Mouse (Mus musculus) megakaryocyte progenitor cell, adult 5-6 weeks (primary cell): ENCODE data around the gene Jph3. TPM values are rescaled to one million over a fixed set of nuclear protein-coding genes. Genes with fewer than 3 reads are reported as not detected.

ENCODE experiments used
- ATAC-seq: replicated peaks from 2 replicates; pipeline ENCODE4 v1.8.0; 2016; ENCODE audit warnings: mild to moderate bottlenecking, moderate TSS enrichment, inconsistent platforms; ENCODE audit not compliant: poor library complexity
- total RNA-seq, 2 experiments: library from RNA; stranded (forward) in 1 of 2; stranded (reverse) in 1 of 2; fragments of 157-497, 149-512 nt in 1 of 2; fragments of 200-1000 nt in 1 of 2; gene quantifications; 2 replicates each; pipeline versions ENCODE4 v1.2.3 to v1.2.4; 2015 to 2017

Gene Jph3
- total RNA-seq, 2 experiments from 2014 or later = 0.04 TPM; not detected in 1

GRCm38 (mm10) chr8:121729754-121730153 lies 331 bp downstream of the Jph3 start:
- ATAC-seq = no peak

GRCm38 (mm10) chr8:121730170-121730569 lies 747 bp downstream of the Jph3 start:
- no peak for ATAC-seq

GRCm38 (mm10) chr8:121730646-121731045 lies 1.2 kb downstream of the Jph3 start:
- no peak for ATAC-seq

GRCm38 (mm10) chr8:121731060-121731459 lies 1.6 kb downstream of the Jph3 start:
- ATAC-seq = no peak

GRCm38 (mm10) chr8:121731471-121732333 lies 2.3 kb downstream of the Jph3 start:
- ATAC-seq = no peak

- no peak for ATAC-seq
Observed at GRCm38 (mm10) chr8:121732334-121732665, 2.9 kb downstream of the Jph3 start.

- no peak for ATAC-seq
Observed at GRCm38 (mm10) chr8:121734262-121734661, 4.8 kb downstream of the Jph3 start.

- peak; percentile 68 for ATAC-seq
Observed at GRCm38 (mm10) chr8:121736236-121736635, 6.8 kb downstream of the Jph3 start.

GRCm38 (mm10) chr8:121740721-121741120 lies 11.3 kb downstream of the Jph3 start:
- no peak for ATAC-seq

- ATAC-seq = no peak
Observed at GRCm38 (mm10) chr8:121749501-121749900, 20.1 kb downstream of the Jph3 start.

- peak; percentile 55; the same call in 1 of the 2 replicates for ATAC-seq
Observed at GRCm38 (mm10) chr8:121750512-121750911, 21.1 kb downstream of the Jph3 start.

GRCm38 (mm10) chr8:121751407-121751806 lies 22.0 kb downstream of the Jph3 start:
- peak; percentile 97 for ATAC-seq

- no peak for ATAC-seq
Observed at GRCm38 (mm10) chr8:121758470-121758869, 29.0 kb downstream of the Jph3 start.

GRCm38 (mm10) chr8:121760484-121760883 lies 31.1 kb downstream of the Jph3 start:
- ATAC-seq = no peak

GRCm38 (mm10) chr8:121761480-121761879 lies 32.1 kb downstream of the Jph3 start:
- peak; percentile 86 for ATAC-seq

GRCm38 (mm10) chr8:121762999-121763699 lies 33.7 kb downstream of the Jph3 start:
- ATAC-seq = no peak

GRCm38 (mm10) chr8:121763700-121764013 lies 34.2 kb downstream of the Jph3 start:
- no peak for ATAC-seq

- ATAC-seq = no peak
Observed at GRCm38 (mm10) chr8:121765594-121766138, 36.2 kb downstream of the Jph3 start.

- no peak for ATAC-seq
Observed at GRCm38 (mm10) chr8:121769095-121769494, 39.7 kb downstream of the Jph3 start.

- ATAC-seq = no peak
Observed at GRCm38 (mm10) chr8:121769621-121770020, 40.2 kb downstream of the Jph3 start.

- peak; percentile 59 for ATAC-seq
Observed at GRCm38 (mm10) chr8:121770845-121771752, 41.7 kb downstream of the Jph3 start.
